Mouse (Mus musculus): ENCODE results near the gene Krt34.
A peak's percentile ranks its signal among the peaks of the same experiment; 100 is the strongest.

Gene Krt34

DNA sequence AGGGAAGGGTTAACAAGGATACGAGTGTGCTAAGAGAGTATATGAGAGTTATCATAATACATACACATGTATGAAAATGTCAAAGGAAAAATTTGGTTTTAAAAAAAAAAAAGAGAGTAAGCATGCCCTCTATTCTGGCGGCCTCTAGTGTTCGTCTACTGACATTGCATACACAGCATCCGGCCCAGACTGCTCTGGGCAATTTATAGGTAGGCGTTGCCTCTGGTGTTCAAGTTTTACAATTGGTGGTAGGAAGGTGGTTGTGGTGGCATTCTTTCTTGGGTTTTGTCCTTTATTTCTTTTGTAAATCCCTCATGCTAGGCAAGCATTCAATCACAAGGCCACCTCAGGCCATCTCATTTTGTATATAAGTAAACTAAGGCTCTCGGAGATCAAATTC is 36.5 kb downstream of the Krt34 start:
- DNase-seq (ENCODE audit: low read depth, low spot score): peak; percentile 62

DNA sequence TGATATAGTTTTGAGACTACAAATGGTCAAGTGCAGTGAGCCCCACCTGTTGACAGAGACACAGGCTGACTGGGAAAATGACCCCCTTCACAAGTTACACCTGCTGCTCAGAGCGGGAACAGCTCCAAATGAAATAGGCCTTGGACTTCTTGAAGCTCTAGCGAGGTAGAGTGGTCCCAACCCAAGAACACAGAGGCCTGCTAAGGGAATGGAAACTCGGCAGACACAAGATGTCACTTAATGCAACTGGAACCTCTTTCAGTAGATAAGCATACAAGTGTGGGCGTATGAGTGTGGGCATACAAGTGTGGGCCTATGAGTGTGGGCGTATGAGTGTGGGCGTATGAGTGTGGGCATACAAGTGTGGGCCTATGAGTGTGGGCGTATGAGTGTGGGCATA is 42.3 kb downstream of the Krt34 start:
- DNase-seq (ENCODE audit: low read depth, low spot score): no peak

GRCm38 (mm10) chr11:99994384-99994661 is 47.0 kb downstream of the Krt34 start:
- DNase-seq (ENCODE audit: low read depth, low spot score): no peak

GRCm38 (mm10) chr11:99993620-99994383 is 47.6 kb downstream of the Krt34 start, which contains the start of gene Krtap17-1:
Krtap17-1 (minus strand) TSS chr11:99993994.
- DNase-seq (ENCODE audit: low read depth, low spot score): no peak

- DNase-seq (ENCODE audit: low read depth, low spot score): peak; percentile 32
Observed at GRCm38 (mm10) chr11:99990571-99990970, 50.8 kb downstream of the Krt34 start.

DNA sequence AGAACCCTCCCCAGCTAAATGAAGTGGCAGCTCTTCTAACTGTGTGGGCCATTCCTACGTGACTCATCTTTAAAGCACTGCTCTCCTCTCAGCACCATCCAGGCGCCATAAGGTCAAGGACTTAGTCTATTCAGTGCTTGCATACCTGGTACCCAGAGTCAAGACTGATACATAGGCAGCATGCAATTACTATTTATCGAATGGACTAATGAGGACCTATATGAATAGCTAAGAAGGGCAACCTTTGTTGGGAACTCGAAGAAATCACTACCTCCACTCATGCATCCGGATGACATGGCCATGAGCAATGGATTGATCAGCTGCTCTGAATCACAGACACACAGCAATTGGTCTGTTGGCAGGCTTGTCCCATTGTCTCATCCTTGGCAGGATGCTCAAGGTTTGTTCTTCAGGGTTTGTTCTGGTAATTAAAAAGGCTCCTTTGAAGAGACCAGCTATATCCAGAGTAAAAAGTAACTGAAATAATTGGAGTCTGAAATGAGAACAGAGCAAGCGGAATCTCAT is 51.4 kb downstream of the Krt34 start:
- no peak for DNase-seq (ENCODE audit: low read depth, low spot score)

DNA sequence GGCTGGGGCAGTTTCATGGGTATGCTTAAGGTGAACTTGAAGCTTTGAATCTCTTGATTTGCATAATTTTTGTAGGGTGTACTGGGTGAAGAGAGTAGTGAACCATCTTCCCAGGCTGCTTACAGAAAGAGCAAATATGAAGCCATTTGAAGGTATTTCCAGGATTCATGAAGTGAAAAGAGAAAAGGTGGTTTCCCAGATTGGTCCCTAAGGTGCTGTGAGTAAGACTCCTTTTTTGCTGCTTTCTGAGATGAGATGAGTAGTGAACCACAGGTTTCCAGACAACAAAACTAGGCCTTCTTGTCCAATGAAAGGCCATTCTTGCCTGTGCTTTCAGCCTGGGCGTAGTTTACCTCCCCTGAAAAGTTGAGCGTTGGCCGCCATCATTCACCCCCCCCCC is 52.8 kb downstream of the Krt34 start:
- DNase-seq (ENCODE audit: low read depth, low spot score): no peak

Data from R1 (cell line).